ENCODE assay signal across 15 mouse cellular contexts in the genomic region with DNA sequence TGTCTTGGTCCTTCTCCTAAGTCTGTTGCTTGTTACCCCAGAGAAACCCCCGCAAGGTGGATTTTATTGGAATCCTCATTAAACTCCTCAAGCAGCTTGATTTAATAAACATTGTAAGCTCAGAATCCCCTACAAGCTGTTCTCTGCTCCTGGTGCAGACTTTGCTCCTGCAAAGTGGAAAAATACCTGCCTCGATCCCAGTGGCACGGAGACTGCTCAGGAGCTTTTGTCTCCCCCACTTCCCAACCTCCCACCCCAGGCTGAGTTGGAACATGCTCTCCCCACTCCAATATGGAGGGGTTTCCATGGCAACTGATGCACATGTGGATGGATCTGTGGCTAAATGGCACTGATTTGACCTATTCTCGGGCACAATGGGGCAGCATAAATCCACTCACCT.
"Had no signal": no experiment of that assay in that cellular context is flagged by ENCODE, and none has a peak within 500 bp of the region (broad histone marks: within the 10 kb centered on the region; RNA-seq: fewer than 3 reads in every experiment).

No protein-coding gene starts in this region.

- H3K4me3 ChIP-seq: kidney, embryonic 15.5 days; liver, embryonic 15.5 days; midbrain, embryonic 12.5 days; neural tube, embryonic 13.5 days had no signal

- H3K9me3 ChIP-seq: kidney, embryonic 15.5 days; liver, embryonic 15.5 days; midbrain, embryonic 12.5 days; neural tube, embryonic 13.5 days had no signal

- H3K27ac ChIP-seq: kidney, embryonic 15.5 days; liver, embryonic 15.5 days; midbrain, embryonic 12.5 days; neural tube, embryonic 13.5 days had no signal

- H3K9ac ChIP-seq: kidney, embryonic 15.5 days; liver, embryonic 15.5 days; midbrain, embryonic 12.5 days; neural tube, embryonic 13.5 days had no signal

- H3K4me2 ChIP-seq: kidney, embryonic 15.5 days; liver, embryonic 11.5 days; liver, embryonic 15.5 days; midbrain, embryonic 12.5 days; neural tube, embryonic 13.5 days had no signal

- ATAC-seq: lung, postnatal 0 days had no signal

- H3K4me1 ChIP-seq: kidney, embryonic 15.5 days; liver, embryonic 15.5 days; midbrain, embryonic 12.5 days had no signal

- DNase-seq: kidney, adult 18-20 months; kidney, postnatal 14 days; lung, adult 2 months; lung, postnatal 4 days; retina, postnatal 1 day; right cerebral cortex, postnatal 4 days; spleen, adult 18-20 months; thymus, adult 18-20 months; thymus, postnatal 14 days had no signal

- H3K27me3 ChIP-seq: kidney, embryonic 15.5 days; liver, embryonic 15.5 days; midbrain, embryonic 12.5 days; neural tube, embryonic 13.5 days had no signal

- H3K36me3 ChIP-seq: kidney, embryonic 15.5 days; liver, embryonic 15.5 days; midbrain, embryonic 12.5 days; neural tube, embryonic 13.5 days had no signal
